Mouse (Mus musculus) left cerebral cortex, adult 9 months (tissue): ENCODE data around the gene 1700012B09Rik.

Experiments
- DNase-seq, 2 experiments: peaks; one replicate each; pipeline ENCODE4 v3.0.0; 2022; ENCODE audit warnings: low spot score in 2 of 2

The 1700012B09Rik gene

GRCm38 (mm10) chr9:14730941-14731541, 39.8 kb downstream of the 1700012B09Rik start:
- no peak for DNase-seq

DNA sequence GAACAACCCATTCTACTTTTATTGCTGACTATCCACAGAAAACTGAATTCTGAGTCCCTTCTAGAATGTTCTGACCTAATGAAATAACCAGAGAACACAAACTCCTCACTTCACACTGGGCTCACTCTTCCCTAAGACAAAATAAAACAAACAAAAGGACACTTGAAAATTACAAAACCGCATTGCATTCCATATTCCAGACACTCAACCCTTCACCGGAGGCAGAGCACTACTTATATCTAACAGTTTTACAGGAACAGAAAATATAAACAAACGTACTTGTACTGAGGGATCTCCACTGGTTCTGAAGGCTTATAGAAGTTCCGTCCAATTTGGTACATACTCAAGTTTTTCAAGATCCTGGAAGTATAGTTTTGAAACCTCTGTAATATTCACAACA, 42.5 kb downstream of the 1700012B09Rik start:
- DNase-seq: no peak

DNA sequence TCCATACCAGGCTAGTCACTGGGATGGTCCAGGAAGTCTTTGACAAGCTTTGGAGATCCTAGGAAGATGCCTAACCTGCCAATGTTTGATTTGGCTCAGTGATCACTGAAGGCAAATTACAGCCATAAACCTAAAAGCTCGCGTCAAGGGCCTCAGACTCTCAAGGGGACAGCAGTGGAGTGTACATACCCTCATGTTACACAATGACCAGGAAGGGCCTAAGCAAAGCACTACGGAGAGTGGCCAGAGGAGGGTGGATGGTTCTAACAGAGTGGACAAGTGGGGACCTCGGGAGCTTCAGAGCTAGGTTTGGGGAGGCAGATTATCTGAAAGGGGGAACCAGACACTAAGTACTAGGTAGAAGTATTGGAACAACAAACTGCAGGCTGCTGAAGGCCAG, 44.2 kb downstream of the 1700012B09Rik start:
- DNase-seq: no peak

- DNase-seq: no peak
Observed at GRCm38 (mm10) chr9:14726005-14726404, 44.8 kb downstream of the 1700012B09Rik start.

DNA sequence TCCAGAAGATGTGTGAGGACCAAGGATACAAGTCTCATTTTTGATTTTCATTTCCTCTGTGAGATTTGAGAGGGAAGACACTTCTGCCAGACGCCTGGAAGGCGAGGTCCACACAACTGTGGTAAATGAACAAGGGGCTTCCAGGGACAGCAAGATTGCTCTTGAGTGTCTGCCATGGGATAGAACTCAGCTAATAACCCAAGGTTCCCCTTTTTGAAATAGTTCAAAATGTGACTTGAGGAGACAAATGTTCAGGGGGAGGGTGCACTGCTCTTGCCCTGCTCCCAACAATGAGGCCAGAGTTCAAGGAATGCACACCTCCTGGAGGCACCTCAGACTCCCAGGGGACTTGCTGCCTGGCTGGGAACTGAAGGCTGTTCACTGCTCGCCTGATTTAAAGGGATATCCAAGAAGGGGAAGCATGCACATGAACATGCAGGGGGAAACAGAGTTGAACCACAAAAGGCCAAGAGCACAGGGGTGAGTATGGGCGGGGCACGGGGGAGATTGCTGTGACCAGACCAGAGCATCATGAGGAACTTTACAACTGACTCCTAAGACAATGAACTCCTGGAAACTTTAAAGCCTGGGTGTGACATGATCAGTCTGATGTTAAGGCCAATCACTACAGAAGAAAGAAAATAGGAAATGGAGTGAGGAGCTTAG, 45.9 kb downstream of the 1700012B09Rik start:
- DNase-seq: no peak

GRCm38 (mm10) chr9:14721610-14722009, 49.2 kb downstream of the 1700012B09Rik start:
- DNase-seq: no peak

GRCm38 (mm10) chr9:14720384-14720783, 50.4 kb downstream of the 1700012B09Rik start:
- no peak for DNase-seq

DNA sequence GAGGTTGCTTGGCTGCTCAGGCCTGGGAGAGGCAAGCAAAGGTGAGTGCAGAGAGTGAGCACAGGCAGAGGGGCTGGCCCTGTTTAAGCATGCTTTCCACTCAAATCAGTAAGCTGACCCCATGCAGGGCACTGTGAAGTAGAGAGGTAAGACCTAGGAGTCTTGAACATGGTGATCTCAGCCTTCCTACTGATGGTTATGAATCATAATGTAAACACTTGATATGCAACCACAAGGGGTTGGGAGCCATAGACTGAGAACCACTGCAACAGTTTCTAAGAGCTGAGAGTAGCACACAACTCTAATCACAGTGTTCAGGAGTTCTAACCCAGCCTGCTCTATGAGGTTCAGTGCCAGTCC, 52.5 kb downstream of the 1700012B09Rik start:
- no peak for DNase-seq

GRCm38 (mm10) chr9:14717689-14718331, 53.0 kb downstream of the 1700012B09Rik start:
- DNase-seq: no peak

DNA sequence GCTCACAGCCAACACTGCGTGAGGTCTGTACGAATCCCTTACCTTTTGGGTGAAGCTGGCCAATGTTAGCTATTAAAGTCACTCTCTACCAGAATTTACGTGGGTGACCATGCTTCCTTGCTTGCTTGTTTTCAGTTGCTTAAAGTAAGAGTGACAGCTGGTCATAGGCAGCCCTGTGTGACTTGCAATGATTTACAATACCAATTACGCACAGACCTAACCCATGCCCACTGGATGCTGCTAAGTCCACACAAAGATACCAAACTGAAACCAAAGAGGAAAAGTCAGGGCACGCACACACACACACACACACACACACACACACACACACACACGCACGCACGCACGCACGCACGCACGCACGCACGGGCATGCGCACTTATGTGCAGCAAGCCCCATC, 55.6 kb downstream of the 1700012B09Rik start:
- DNase-seq: no peak

DNA sequence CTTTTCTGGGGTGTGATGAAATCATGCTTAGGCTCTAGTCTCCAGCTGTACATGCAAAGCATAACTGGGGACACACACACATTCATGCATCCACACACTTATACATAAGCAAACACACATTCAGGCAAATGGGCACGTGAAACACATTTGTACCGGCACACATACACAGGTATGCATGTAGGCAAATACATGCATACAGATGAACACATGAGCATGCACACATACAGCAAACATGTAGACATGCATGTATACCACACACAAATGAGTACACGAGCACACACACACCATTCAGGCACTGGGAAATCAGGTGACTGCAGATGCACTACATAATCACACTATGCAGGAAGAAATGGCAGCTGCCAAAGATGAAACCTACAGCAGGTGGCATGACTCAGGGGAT, 59.9 kb downstream of the 1700012B09Rik start:
- no peak for DNase-seq
